In genomic region chr11:102073722-102074121, GRCm38 (mm10) we compare ENCODE assay signal across 28 mouse cellular contexts. TPM values are rescaled to one million over a fixed set of nuclear protein-coding genes. Genes with fewer than 3 reads are reported as not detected.
"Had no signal": no experiment of that assay in that cellular context is flagged by ENCODE, and none has a peak within 500 bp of the region (broad histone marks: within the 10 kb centered on the region; RNA-seq: fewer than 3 reads in every experiment).

No protein-coding gene starts in this region.

- H3K9me3 ChIP-seq: limb, embryonic 10.5 days; limb, embryonic 13.5 days; midbrain, embryonic 12.5 days; midbrain, embryonic 15.5 days; neural tube, embryonic 12.5 days; neural tube, embryonic 15.5 days had no signal

- H3K27ac ChIP-seq: layer of hippocampus, adult 2 months; limb, embryonic 10.5 days; limb, embryonic 13.5 days; liver, embryonic 14.5 days; macrophage; midbrain, embryonic 12.5 days; midbrain, embryonic 15.5 days; neural tube, embryonic 12.5 days; neural tube, embryonic 15.5 days; stomach, postnatal 0 days had no signal

- H3K27me3 ChIP-seq: midbrain, embryonic 12.5 days; midbrain, embryonic 15.5 days; neural tube, embryonic 12.5 days; neural tube, embryonic 15.5 days had no signal

- DNase-seq: layer of hippocampus, adult 9-11 months; liver; liver, postnatal 0 days; lung, embryonic 14.5 days; right cerebral cortex, adult 18-20 months; right cerebral cortex, postnatal 14 days; right cerebral cortex, postnatal 4 days; thymus, adult 2 months; thymus, postnatal 14 days; thymus, postnatal 4 days had no signal

- H3K4me1 ChIP-seq: midbrain, embryonic 15.5 days had no signal

- H3K4me2 ChIP-seq: limb, embryonic 13.5 days; lung, embryonic 14.5 days; midbrain, embryonic 12.5 days; midbrain, embryonic 15.5 days; neural tube, embryonic 12.5 days; neural tube, embryonic 15.5 days had no signal

- ATAC-seq: inflammation-experienced regulatory T-cells, adult 6 months; intestine, embryonic 16.5 days; liver, postnatal 0 days; lung, postnatal 0 days; midbrain, embryonic 15.5 days had no signal

- H3K9ac ChIP-seq: limb, embryonic 13.5 days; liver, embryonic 14.5 days; liver, postnatal 0 days; lung, embryonic 14.5 days; midbrain, embryonic 12.5 days; midbrain, embryonic 15.5 days; neural tube, embryonic 12.5 days; neural tube, embryonic 15.5 days had no signal

- H3K4me3 ChIP-seq: layer of hippocampus, adult 2 months; limb, embryonic 10.5 days; limb, embryonic 13.5 days; midbrain, embryonic 12.5 days; midbrain, embryonic 15.5 days; neural tube, embryonic 12.5 days; neural tube, embryonic 15.5 days had no signal

RNA-seq across cellular contexts. Expression of gene Mpp2, which starts 14.6 kb away (rescaled TPM):
- polyA plus RNA-seq: macrophage had no signal

RNA-seq across cellular contexts. Expression of gene Ppy, which starts 27.4 kb away (rescaled TPM):
- total RNA-seq: layer of hippocampus, adult 2 months; layer of hippocampus, postnatal 25 days; left cerebral cortex, adult 18-20 months; left cerebral cortex, postnatal 25 days; megakaryocyte, adult 5-6 weeks had no signal
- polyA plus RNA-seq: inflammation-experienced regulatory T-cells, adult 6 months; limb, embryonic 10.5 days; limb, embryonic 13.5 days; liver, embryonic 14.5 days; liver, postnatal 0 days; lung, embryonic 14.5 days; macrophage; midbrain, embryonic 12.5 days; midbrain, embryonic 15.5 days; neural tube, embryonic 12.5 days; stomach, embryonic 14.5 days had no signal

RNA-seq across cellular contexts. Expression of gene Cd300lg, which starts 32.4 kb away (rescaled TPM):
- total RNA-seq: layer of hippocampus, adult 2 months; layer of hippocampus, postnatal 25 days; left cerebral cortex, postnatal 25 days had no signal

RNA-seq across cellular contexts. Expression of gene Pyy, which starts 33.9 kb away (rescaled TPM):
- total RNA-seq: layer of hippocampus, adult 2 months; layer of hippocampus, postnatal 25 days; left cerebral cortex, adult 18-20 months; left cerebral cortex, postnatal 25 days; megakaryocyte, adult 5-6 weeks had no signal
- polyA plus RNA-seq: inflammation-experienced regulatory T-cells, adult 6 months; limb, embryonic 10.5 days; limb, embryonic 13.5 days; liver, postnatal 0 days; lung, embryonic 14.5 days; lung, postnatal 0 days; macrophage; midbrain, embryonic 12.5 days; midbrain, embryonic 15.5 days; neural tube, embryonic 12.5 days had no signal

RNA-seq across cellular contexts. Expression of gene Mpp3, which starts 45.5 kb away (rescaled TPM):
- total RNA-seq: megakaryocyte, adult 5-6 weeks had no signal
- polyA plus RNA-seq: macrophage had no signal
